Mouse (Mus musculus) embryonic stem cell, embryonic (primary cell): ENCODE measurements around the gene Dnmt3a.

Experiments
- CTCF ChIA-PET, 4 experiments: fragments of 300-600 bp in 2 of 4; fragments of 350-600 bp in 2 of 4; sonication (Branson Sonifier 250); formaldehyde crosslinking; loops; one replicate each; lab custom pipeline; 2022; ENCODE audit warnings: inconsistent platforms in 2 of 4; lab: Charles Lee
- POLR2A ChIA-PET, 4 experiments: fragments of 300-600 bp in 2 of 4; fragments of 350-600 bp in 2 of 4; sonication (Branson Sonifier 250); formaldehyde crosslinking; loops; one replicate each; lab custom pipeline; 2022; ENCODE audit warnings: antibody characterized with exemption in 4 of 4, inconsistent platforms in 1 of 4; lab: Charles Lee

The Dnmt3a gene

GRCm38 (mm10) chr12:3928841-3929240 lies 123.0 kb downstream of the Dnmt3a start:
- CTCF ChIA-PET, result interaction anchor here in 3 of 4 experiments (0.6 to 1.1 kb wide), 4 partner anchors 13 to 606 kb away, joined by 3 to 4 read pairs (median 3); no protein-coding TSS in a partner anchor
- POLR2A ChIA-PET, result interaction anchor here in 2 of 4 experiments (1.0 to 1.6 kb wide), 2 partner anchors 11 to 24 kb away, joined by 3 to 4 read pairs; no protein-coding TSS in a partner anchor

DNA sequence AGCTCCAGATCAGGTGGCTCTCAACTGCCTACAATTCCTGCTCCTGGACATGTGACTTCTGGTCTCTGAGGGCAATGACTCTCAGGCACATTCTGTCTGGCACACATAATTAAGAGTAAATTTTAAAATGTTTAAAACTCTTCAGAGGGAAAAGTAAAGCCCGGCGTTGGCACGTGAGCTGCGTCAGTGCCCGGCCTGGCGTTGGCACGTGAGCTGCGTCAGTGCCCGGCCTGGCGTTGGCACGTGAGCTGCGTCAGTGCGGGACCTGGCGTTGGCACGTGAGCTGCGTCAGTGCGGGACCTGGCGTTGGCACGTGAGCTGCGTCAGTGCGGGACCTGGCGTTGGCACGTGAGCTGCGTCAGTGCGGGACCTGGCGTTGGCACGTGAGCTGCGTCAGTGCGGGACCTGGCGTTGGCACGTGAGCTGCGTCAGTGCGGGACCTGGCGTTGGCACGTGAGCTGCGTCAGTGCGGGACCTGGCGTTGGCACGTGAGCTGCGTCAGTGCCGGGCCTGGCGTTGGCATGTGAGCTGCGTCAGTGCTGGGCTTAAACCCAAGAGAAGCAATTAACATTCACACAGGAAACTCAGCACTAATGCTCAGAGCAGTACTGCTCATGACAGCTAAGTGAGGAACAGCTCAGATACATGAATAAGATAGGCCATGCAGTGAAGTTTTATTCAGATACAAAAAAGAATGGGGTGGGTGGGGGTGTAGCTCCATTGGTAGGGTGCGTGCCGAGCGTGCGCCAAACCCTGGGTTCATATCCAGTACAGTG lies 124.5 kb downstream of the Dnmt3a start:
- ChIA-PET CTCF (interaction anchor here (0.6 to 1.3 kb wide), 6 partner anchors 25 to 70 kb away, joined by 3 to 5 read pairs (median 4); partner anchors contain the start of gene Pomc (in 1 of the 4)), POLR2A (interaction anchor here in 2 of 4 experiments (0.9 to 1.6 kb wide), 8 partner anchors 9 to 350 kb away, joined by 3 to 4 read pairs (median 3); partner anchors contain the start of gene Pomc (in 1 of the 2))

- CTCF ChIA-PET, result interaction anchor here in 2 of 4 experiments (0.8 to 2.2 kb wide), 6 partner anchors 13 to 240 kb away, joined by 3 to 9 read pairs (median 4); no protein-coding TSS in a partner anchor
- POLR2A ChIA-PET, result interaction anchor here in 3 of 4 experiments (0.5 to 1.7 kb wide), 12 partner anchors 8 to 630 kb away, joined by 3 to 6 read pairs (median 3); partner anchors contain the start of genes Cenpo (in 1 of the 3), Efr3b (in 1 of the 3), Pomc (in 1 of the 3) and Ptrhd1 (in 1 of the 3)
These were observed 136.2 kb downstream of the Dnmt3a start for GRCm38 (mm10) chr12:3942026-3942425.

DNA sequence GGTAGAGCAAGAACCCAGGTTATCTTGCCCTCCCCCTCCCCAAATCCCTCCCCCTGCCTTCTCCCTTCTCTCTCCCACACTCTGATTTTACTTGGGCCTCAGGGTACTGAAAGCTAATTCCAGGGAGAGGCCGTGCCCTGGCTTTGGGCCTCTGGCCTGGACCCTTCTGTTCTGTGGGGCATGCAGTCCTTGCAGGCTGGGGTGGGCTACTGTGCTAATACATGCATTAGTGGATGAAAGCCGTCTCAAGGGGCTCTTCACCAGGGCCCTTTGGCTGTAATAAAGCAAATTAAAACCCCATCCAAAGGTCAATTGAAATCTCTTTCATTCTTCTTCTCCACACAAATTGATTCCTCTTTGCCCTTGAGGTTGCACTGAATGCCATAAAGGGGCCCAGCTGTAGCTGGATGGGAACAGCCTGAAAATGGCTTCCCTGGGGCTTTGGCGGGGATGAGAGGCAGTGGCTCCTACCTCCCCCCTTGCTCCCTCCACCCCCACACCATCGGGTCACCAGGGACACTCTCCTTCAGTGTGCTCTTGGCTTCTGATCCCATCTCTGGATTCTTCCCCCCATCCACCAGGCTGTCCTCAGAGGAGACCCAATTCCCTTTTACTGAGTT lies 138.8 kb downstream of the Dnmt3a start:
- CTCF ChIA-PET, result interaction anchor here in 1 of 4 experiments (0.6 kb wide), 1 partner anchor 1174 kb away, joined by 4 read pairs; no protein-coding TSS in a partner anchor
- POLR2A ChIA-PET, result interaction anchor here in 1 of 4 experiments (0.6 kb wide), 1 partner anchor 24 kb away, joined by 3 read pairs; no protein-coding TSS in a partner anchor

DNA sequence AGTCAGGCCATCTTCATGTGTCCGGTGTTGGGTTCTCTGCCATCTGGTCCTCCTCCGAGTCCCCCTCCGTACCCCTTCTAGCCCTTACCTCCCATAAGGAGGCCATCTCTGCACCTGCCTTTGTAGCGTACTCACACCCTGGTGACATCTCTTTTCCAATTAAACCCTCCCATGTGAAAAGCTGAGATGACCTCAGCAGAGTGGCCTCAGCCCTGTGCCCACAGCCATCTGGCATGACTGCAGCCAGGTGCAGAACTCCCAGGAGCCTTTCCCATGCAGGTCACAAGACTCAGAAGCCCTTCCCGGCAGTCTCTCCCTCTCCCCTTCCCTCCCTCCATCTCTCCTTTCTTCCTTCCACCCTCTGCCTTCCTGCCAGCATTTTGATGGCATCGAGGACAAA lies 141.7 kb downstream of the Dnmt3a start:
- POLR2A ChIA-PET, result interaction anchor here in 2 of 4 experiments (0.6 to 1.1 kb wide), 3 partner anchors 9 to 138 kb away, joined by 3 to 4 read pairs (median 3); no protein-coding TSS in a partner anchor
- CTCF ChIA-PET, result interaction anchor here in 1 of 4 experiments (2.1 kb wide), 1 partner anchor 9 kb away, joined by 7 read pairs; no protein-coding TSS in a partner anchor

- CTCF ChIA-PET, result interaction anchor here (0.6 to 1.4 kb wide), 10 partner anchors 18 to 325 kb away, joined by 3 to 6 read pairs (median 4); partner anchors contain the start of genes Cenpo (in 1 of the 4), Efr3b (in 1 of the 4) and Ptrhd1 (in 1 of the 4)
- POLR2A ChIA-PET, result interaction anchor here in 2 of 4 experiments (0.6 to 1.4 kb wide), 3 partner anchors 13 to 27 kb away, joined by 3 to 5 read pairs (median 4); no protein-coding TSS in a partner anchor
These were observed 148.8 kb downstream of the Dnmt3a start, which contains the start of gene Pomc for GRCm38 (mm10) chr12:3954651-3955050. Pomc (plus strand) TSS chr12:3954951.

DNA sequence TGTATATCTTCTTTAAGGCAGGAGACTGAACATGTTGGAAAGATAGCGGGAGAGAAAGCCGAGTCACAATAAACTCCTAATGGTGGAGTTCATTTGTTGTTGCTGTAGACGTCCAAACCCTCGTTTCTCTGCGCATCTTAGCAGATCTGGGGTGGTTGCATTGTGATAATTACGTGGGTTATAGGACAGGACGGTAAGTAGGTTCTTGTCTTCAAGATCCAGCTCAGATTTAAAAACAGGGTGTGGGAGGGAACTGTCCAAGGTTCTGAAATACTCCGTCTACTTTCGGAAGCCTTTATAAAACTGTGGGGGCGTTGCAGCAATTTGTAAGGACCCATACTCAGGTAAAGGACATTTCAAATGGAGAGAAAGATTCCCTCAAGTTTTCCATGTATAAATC lies 149.6 kb downstream of the Dnmt3a start:
- CTCF ChIA-PET, result interaction anchor here in 3 of 4 experiments (0.6 to 1.6 kb wide), 14 partner anchors 13 to 404 kb away, joined by 3 to 15 read pairs (median 4); partner anchors contain the start of genes Cenpo (in 1 of the 3), Efr3b (in 1 of the 3) and Ptrhd1 (in 1 of the 3)
- POLR2A ChIA-PET, result interaction anchor here in 3 of 4 experiments (0.6 to 1.8 kb wide), 9 partner anchors 9 to 274 kb away, joined by 3 to 6 read pairs (median 3); no protein-coding TSS in a partner anchor

GRCm38 (mm10) chr12:3956351-3956750 lies 150.5 kb downstream of the Dnmt3a start:
- POLR2A ChIA-PET, result interaction anchor here in 2 of 4 experiments (0.5 to 1.8 kb wide), 9 partner anchors 8 to 643 kb away, joined by 3 to 6 read pairs (median 3); no protein-coding TSS in a partner anchor

DNA sequence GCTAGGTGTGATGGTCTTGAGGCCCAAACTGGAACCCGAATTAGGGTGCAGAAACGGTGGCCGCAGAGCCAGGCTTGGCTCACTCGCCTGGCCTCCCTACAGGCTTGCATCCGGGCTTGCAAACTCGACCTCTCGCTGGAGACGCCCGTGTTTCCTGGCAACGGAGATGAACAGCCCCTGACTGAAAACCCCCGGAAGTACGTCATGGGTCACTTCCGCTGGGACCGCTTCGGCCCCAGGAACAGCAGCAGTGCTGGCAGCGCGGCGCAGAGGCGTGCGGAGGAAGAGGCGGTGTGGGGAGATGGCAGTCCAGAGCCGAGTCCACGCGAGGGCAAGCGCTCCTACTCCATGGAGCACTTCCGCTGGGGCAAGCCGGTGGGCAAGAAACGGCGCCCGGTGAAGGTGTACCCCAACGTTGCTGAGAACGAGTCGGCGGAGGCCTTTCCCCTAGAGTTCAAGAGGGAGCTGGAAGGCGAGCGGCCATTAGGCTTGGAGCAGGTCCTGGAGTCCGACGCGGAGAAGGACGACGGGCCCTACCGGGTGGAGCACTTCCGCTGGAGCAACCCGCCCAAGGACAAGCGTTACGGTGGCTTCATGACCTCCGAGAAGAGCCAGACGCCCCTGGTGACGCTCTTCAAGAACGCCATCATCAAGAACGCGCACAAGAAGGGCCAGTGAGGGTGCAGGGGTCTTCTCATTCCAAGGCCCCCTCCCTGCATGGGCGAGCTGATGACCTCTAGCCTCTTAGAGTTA lies 154.2 kb downstream of the Dnmt3a start:
- ChIA-PET CTCF (interaction anchor here in 3 of 4 experiments (0.7 to 1.2 kb wide), 6 partner anchors 8 to 504 kb away, joined by 3 to 6 read pairs (median 3); no protein-coding TSS in a partner anchor), POLR2A (interaction anchor here in 3 of 4 experiments (0.7 to 1.3 kb wide), 10 partner anchors 8 to 158 kb away, joined by 3 to 5 read pairs (median 4); no protein-coding TSS in a partner anchor)

More at GRCm38 (mm10) chr12:3956351-3956750, 150.5 kb downstream of the Dnmt3a start:
- CTCF ChIA-PET, result interaction anchor here (0.5 to 1.6 kb wide), 26 partner anchors 9 to 407 kb away, joined by 3 to 9 read pairs (median 3); no protein-coding TSS in a partner anchor

- ChIA-PET POLR2A (interaction anchor here in 3 of 4 experiments (0.7 to 1.3 kb wide), 7 partner anchors 8 to 23 kb away, joined by 3 to 5 read pairs (median 4); no protein-coding TSS in a partner anchor), CTCF (interaction anchor here in 2 of 4 experiments (0.7 to 1.0 kb wide), 3 partner anchors 8 to 503 kb away, joined by 3 to 4 read pairs (median 3); no protein-coding TSS in a partner anchor)
These were observed 154.7 kb downstream of the Dnmt3a start for GRCm38 (mm10) chr12:3960553-3960952.
